Mouse (Mus musculus) kidney, adult 2 months (tissue): ENCODE measurements around the gene Dcbld2. TPM values are rescaled to one million over a fixed set of nuclear protein-coding genes. Genes with fewer than 3 reads are reported as not detected.

Source experiments
- DNase-seq: peaks from one replicate; pipeline ENCODE4 v3.0.0; 2021
- H3K27ac ChIP-seq: fragments of 200-500 bp; 2 replicates; pipeline ENCODE4 v1.5.1; 2012; ENCODE audit warnings: low read depth, low read length, control low read depth, inconsistent platforms; ENCODE audit not compliant: insufficient read depth
- H3K27me3 ChIP-seq: fragments of 200-500 bp; replicated peaks from 2 replicates; pipeline ENCODE4 v1.6.1; 2012; ENCODE audit warnings: mild to moderate bottlenecking, moderate library complexity, low read length, inconsistent platforms; ENCODE audit not compliant: control insufficient read depth, insufficient read depth
- H3K36me3 ChIP-seq: fragments of 200-500 bp; 2 replicates; pipeline ENCODE4 v1.6.1; 2012; ENCODE audit warnings: mild to moderate bottlenecking, moderate library complexity, low read length, inconsistent platforms; ENCODE audit not compliant: control insufficient read depth, insufficient read depth
- H3K4me1 ChIP-seq: fragments of 200-500 bp; 2 replicates; pipeline ENCODE4 v1.6.1; 2011; ENCODE audit warnings: low read length; ENCODE audit not compliant: control insufficient read depth, insufficient read depth
- H3K4me3 ChIP-seq: fragments of 200-500 bp; 2 replicates; pipeline ENCODE4 v1.5.1; 2011; ENCODE audit warnings: mild to moderate bottlenecking, low read depth, low read length, control low read depth; ENCODE audit not compliant: insufficient read depth
- CTCF ChIP-seq: fragments of 200-500 bp; conservative IDR thresholded peaks from 2 replicates; pipeline ENCODE4 v1.5.1; 2011; ENCODE audit warnings: low read depth, mild to moderate bottlenecking, control low read depth, low read length, moderate library complexity, mixed read lengths; ENCODE audit not compliant: insufficient read depth, insufficient read length
- POLR2A ChIP-seq: fragments of 200-500 bp; IDR thresholded peaks from one replicate; pipeline ENCODE4 v1.6.1; 2011; ENCODE audit warnings: low read depth, low read length, control low read depth
- WGBS: fragments of 180-500 bp; shearing (Covaris S2); methylation state at CpG from one replicate; pipeline ENCODE4 v1.1.7; 2018; 5-methylcytosine and 5-hydroxymethylcytosine counted together
- polyA plus RNA-seq: library from polyadenylated mRNA; depleted of rRNA; stranded (reverse); fragments of >200 nt; gene quantifications from 2 replicates; pipeline ENCODE4 v1.2.3, GENCODE M21; 2012; rRNA removed

The Dcbld2 gene
- 7.0 and 7.1 TPM in 2 replicates for polyA plus RNA-seq

- Histone ChIP-seq H3K4me3 (peak within 1 kb of the TSS; percentile 86), H3K4me1 (no peaks in the 10 kb centered on the region), H3K27me3 (no peaks in the 10 kb centered on the region), H3K27ac (no peak within 1 kb of the TSS), H3K36me3 (no peaks in the 10 kb centered on the region)
- TF ChIP-seq POLR2A (no peak), CTCF (no peak)
- DNase-seq, result peak; percentile 99
- whole genome bisulfite sequencing, result under 1% methylated on average over 32 of the region's 32 CpGs
Measured at GRCm38 (mm10) chr16:58408062-58408486, at the start of gene Dcbld2. Gene Dcbld2, plus strand, starts transcription at chr16:58408443.

GRCm38 (mm10) chr16:58377170-58377569, 31.1 kb upstream of the Dcbld2 start:
- DNase-seq, result no peak
- TF ChIP-seq POLR2A (no peak), CTCF (no peak)
- Histone ChIP-seq H3K4me3 (no peak overlapping the region), H3K4me1 (no peaks in the 10 kb centered on the region), H3K36me3 (no peaks in the 10 kb centered on the region), H3K27me3 (no peaks in the 10 kb centered on the region), H3K27ac (no peak overlapping the region)
- 43% methylated on average over 1 of the region's 1 CpGs for WGBS

DNA sequence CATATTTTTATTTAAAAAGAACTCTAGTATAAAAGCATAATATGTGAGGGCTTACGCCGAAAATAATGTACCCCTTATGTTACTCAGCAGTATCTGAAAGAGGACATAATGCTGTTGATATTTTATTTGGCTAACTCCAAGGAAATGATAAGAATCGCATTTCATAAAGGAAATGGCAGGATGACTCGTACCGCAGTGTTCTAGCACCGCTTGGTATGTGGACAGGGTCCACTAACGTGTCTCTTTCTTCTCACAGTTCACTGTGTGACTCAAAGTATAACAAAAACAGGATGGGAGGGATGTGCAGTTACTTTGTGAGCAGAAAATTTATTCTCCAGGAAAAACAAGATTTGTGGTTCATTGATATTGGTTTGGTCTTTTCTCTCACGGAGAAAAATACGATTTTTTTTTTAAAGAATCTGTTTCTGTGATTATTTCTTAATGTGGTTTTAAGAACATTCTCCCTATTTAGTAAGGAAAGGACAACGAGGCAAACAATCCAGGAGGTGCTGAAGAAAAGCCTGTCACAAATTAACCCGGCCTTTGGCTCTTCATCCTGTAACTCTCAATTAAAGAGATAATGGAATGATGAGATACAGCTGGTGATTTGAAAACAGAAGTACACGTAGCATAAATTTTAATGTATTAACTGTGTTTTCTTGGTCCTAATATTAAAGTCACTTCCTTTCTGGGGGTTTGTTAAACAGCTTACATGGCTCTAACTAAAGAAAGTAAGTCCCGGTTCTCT, 30.3 kb upstream of the Dcbld2 start:
- TF ChIP-seq POLR2A, result no peak
- H3K27ac ChIP-seq, result no peak overlapping the region

GRCm38 (mm10) chr16:58386241-58386757, 21.9 kb upstream of the Dcbld2 start:
- H3K4me1 ChIP-seq, result no peaks in the 10 kb centered on the region
- no peaks in the 10 kb centered on the region for H3K36me3 ChIP-seq
- H3K27me3 ChIP-seq, result no peaks in the 10 kb centered on the region
- WGBS, result 82% methylated on average over 4 of the region's 4 CpGs
- no peak for DNase-seq
- no peak overlapping the region for H3K4me3 ChIP-seq
- no peak overlapping the region for H3K27ac ChIP-seq
- TF ChIP-seq POLR2A (no peak), CTCF (no peak)

More for the DNA sequence above, 30.3 kb upstream of the Dcbld2 start:
- Histone ChIP-seq H3K27me3 (no peaks in the 10 kb centered on the region), H3K36me3 (no peaks in the 10 kb centered on the region), H3K4me1 (no peaks in the 10 kb centered on the region), H3K4me3 (no peak overlapping the region)
- peak; percentile 16 for DNase-seq
- 42% methylated on average over 13 of the region's 13 CpGs for WGBS

DNA sequence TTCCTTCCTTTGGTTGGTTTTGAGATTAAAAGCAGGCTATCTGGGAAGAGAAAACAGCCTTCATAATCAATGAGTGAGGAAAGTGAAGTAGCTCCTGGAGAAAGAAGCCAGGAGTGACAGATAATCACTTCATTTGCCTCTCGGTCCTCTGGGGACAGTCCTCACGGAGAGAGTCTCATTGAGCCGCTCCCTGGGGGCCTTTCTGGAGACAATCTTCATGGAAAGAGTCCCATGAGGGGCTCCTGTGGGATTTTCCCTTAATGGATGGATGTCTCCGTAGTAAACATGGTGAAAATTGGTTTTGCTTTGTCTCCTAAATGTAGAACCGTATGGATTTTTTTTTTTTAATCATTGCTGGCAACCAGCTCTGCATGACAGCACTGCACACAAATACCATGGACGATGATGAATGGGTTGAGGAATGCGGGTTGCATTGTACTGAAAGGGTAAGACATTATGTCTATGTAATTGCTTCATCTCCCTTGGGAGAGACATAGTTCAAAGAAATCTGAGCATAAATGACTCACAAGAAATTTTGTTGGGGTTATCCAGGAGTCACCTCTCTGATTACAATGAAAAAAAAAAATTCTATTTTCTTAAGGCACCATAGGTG, 19.0 kb upstream of the Dcbld2 start:
- H3K4me1 ChIP-seq, result no peaks in the 10 kb centered on the region
- H3K4me3 ChIP-seq, result no peak overlapping the region
- H3K27ac ChIP-seq, result no peak overlapping the region
- no peak for TF ChIP-seq POLR2A
- TF ChIP-seq CTCF, result no peak
- no peaks in the 10 kb centered on the region for H3K27me3 ChIP-seq
- WGBS, result 59% methylated on average over 7 of the region's 7 CpGs
- no peaks in the 10 kb centered on the region for H3K36me3 ChIP-seq
- DNase-seq, result no peak

DNA sequence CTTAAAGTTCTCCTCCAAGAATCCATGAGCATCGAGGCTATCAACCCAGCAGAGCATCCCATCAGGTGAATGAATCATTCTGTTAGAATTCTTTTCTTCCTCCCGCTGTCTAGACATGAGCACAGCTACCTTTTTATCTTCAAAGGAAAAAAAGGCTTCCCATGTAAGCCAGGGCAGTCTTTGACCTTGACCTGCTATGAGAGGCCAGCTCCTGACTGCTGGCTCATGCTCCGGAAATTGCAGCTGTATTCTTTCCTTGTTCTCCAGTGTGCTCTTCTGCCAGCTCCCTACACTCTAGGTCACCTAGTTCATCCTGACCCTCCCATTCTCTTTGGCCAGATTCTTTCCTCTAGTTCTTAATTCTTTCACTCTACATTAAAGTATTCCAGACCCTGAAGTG, 15.2 kb upstream of the Dcbld2 start:
- Histone ChIP-seq H3K4me1 (no peaks in the 10 kb centered on the region), H3K27ac (no peak overlapping the region), H3K4me3 (no peak overlapping the region), H3K27me3 (no peaks in the 10 kb centered on the region), H3K36me3 (no peaks in the 10 kb centered on the region)
- WGBS, result 70% methylated on average over 3 of the region's 3 CpGs
- no peak for TF ChIP-seq CTCF
- TF ChIP-seq POLR2A, result no peak
- DNase-seq, result no peak

DNA sequence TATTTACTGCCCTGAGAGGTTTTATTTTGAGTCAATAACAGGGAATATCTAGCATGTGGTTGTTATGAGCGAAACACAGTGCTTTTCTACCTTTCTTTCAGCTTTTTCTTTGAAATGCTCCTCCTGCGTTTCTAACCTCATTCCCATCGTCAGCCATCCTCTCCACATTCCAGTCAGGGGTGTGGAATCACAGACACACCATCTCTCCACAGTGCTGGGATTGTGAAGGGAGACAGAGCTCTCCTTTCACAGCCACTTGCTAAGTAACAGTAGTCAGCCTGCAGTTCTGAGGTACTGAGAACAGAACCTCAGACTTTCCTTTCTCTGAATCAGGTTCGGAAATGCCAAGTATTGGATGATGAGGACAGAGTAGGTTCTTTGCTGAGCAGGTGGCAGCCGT, 14.1 kb upstream of the Dcbld2 start:
- H3K36me3 ChIP-seq, result no peaks in the 10 kb centered on the region
- DNase-seq, result no peak
- no peaks in the 10 kb centered on the region for H3K27me3 ChIP-seq
- TF ChIP-seq CTCF (no peak), POLR2A (no peak)
- 79% methylated on average over 5 of the region's 5 CpGs for WGBS
- no peaks in the 10 kb centered on the region for H3K4me1 ChIP-seq
- no peak overlapping the region for H3K4me3 ChIP-seq
- no peak overlapping the region for H3K27ac ChIP-seq
